Mouse (Mus musculus): ENCODE measurements around the gene Dlst.

Dlst gene

GRCm38 (mm10) chr12:85182345-85182643 lies 71.7 kb downstream of the Dlst start:
- DNase-seq (ENCODE audit: low spot score) = no peak

GRCm38 (mm10) chr12:85182898-85183297 lies 72.3 kb downstream of the Dlst start:
- no peak for DNase-seq (ENCODE audit: low spot score)

DNA sequence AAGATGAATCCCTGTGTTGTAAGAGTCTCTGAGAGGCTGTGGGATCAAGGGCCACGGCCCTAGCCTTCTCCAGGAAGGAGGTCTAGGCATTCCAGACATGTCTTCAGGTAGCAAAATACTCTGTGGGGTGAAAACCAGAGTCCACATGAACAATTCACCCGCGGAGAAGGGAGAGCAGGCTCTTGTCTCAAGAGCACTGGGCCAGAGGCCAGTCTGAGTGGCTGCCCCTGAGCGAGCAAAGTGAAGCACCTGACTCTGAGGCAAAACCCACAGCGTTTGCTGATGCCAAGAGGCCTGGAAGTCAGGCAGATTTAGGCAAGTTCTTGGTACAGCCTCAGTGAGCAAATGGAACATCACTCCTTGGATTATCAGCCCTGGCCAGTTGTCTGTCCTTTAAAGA lies 73.5 kb downstream of the Dlst start:
- DNase-seq (ENCODE audit: low spot score) = no peak

Measured in ovary, adult 18-20 months (tissue).